ENCODE assay signal across 1 mouse cellular context in genomic region chr3:153174336-153175033, GRCm38 (mm10).
A peak's percentile ranks its signal among the peaks of the same experiment; 100 is the strongest.
TF ChIP-seq lines count a peak whose summit lies in the region.

No protein-coding gene starts in this region.

TF ChIP-seq in CH12.LX, 34 proteins besides CTCF, POLR2A, EP300 and RAD21 (continued from another document):
- TF ChIP-seq MEF2A (IDR thresholded peaks at IDR 0.05; ENCODE audit: borderline replicate concordance, low read depth, low read length) (peak; percentile 59; the same call in 1 of the 2 replicates), MAZ (IDR thresholded peaks at IDR 0.05; ENCODE audit: low read depth, low read length) (no peak), TCF12 (IDR thresholded peaks at IDR 0.05; ENCODE audit: low read depth, low read length) (peak; percentile 46; the same call in 1 of the 2 replicates)
